Mouse (Mus musculus) kidney, adult 9 months (tissue): ENCODE results near the gene Speer4a.
"Not testable (repeated sequence)": the region's sequence is repeated elsewhere in the genome, so short reads cannot be mapped to it uniquely, and the experiment has no call there.

Experiments used
- DNase-seq: peaks from one replicate; pipeline ENCODE4 v3.0.0; 2022

Gene Speer4a

GRCm38 (mm10) chr5:26039458-26039857, at the start of gene Speer4a:
Speer4a (minus strand) TSS chr5:26039558.
- not testable (repeated sequence) for DNase-seq

- DNase-seq: not testable (repeated sequence)
Observed at GRCm38 (mm10) chr5:26079023-26079422, 39.7 kb upstream of the Speer4a start.

GRCm38 (mm10) chr5:26070716-26071115, 31.4 kb upstream of the Speer4a start:
- no peak for DNase-seq

- DNase-seq: not testable (repeated sequence)
Observed at GRCm38 (mm10) chr5:26058481-26058880, 19.1 kb upstream of the Speer4a start, which contains the start of gene Gm7347. Gm7347 (minus strand) TSS chr5:26058581.

GRCm38 (mm10) chr5:26022816-26023215, 16.5 kb downstream of the Speer4a start, which contains the start of gene Gm5862:
Gm5862 (minus strand) TSS chr5:26022916.
- DNase-seq: not testable (repeated sequence)

- not testable (repeated sequence) for DNase-seq
Observed at GRCm38 (mm10) chr5:26007697-26008096, 31.7 kb downstream of the Speer4a start.

GRCm38 (mm10) chr5:26006937-26007695, 32.2 kb downstream of the Speer4a start:
- DNase-seq: not testable (repeated sequence)

- DNase-seq: not testable (repeated sequence)
Observed at GRCm38 (mm10) chr5:26004698-26005097, 34.7 kb downstream of the Speer4a start, which contains the start of gene Gm1979. Gm1979 (minus strand) TSS chr5:26004798.

- DNase-seq: not testable (repeated sequence)
Observed at GRCm38 (mm10) chr5:25988550-25988949, 50.8 kb downstream of the Speer4a start, which contains the start of gene Gm21698. Gm21698 (minus strand) TSS chr5:25988650.
